Mouse (Mus musculus) forebrain, embryonic 13.5 days (tissue): Measurements from ENCODE around the gene Gpr132. TPM values are rescaled to one million over a fixed set of nuclear protein-coding genes. Genes with fewer than 3 reads are reported as not detected.

Source experiments
- ATAC-seq: fragments of 200-750 bp; cut with Nextera tagmentation; 2 replicates; pipeline ENCODE4 v1.8.0; 2017
- H3K27ac ChIP-seq: fragments of 300-500 bp; sonication (generic); 2 replicates; pipeline ENCODE4 v1.5.1; 2015; ENCODE audit warnings: inconsistent platforms, mild to moderate bottlenecking, moderate library complexity
- H3K27me3 ChIP-seq: fragments of 300-500 bp; sonication (generic); 2 replicates; pipeline ENCODE4 v1.6.1; 2015; ENCODE audit warnings: mild to moderate bottlenecking, inconsistent platforms
- H3K36me3 ChIP-seq: fragments of 300-500 bp; sonication (generic); 2 replicates; pipeline ENCODE4 v1.6.1; 2015; ENCODE audit warnings: mild to moderate bottlenecking, inconsistent platforms; ENCODE audit not compliant: poor library complexity, severe bottlenecking
- H3K4me1 ChIP-seq: fragments of 300-500 bp; sonication (generic); 2 replicates; pipeline ENCODE4 v1.6.1; 2015; ENCODE audit warnings: inconsistent platforms
- H3K4me2 ChIP-seq: fragments of 300-500 bp; sonication (generic); 2 replicates; pipeline ENCODE4 v1.6.1; 2015; ENCODE audit warnings: inconsistent platforms, mild to moderate bottlenecking, moderate library complexity
- H3K4me3 ChIP-seq: fragments of 300-500 bp; sonication (generic); 2 replicates; pipeline ENCODE4 v1.5.1; 2015; ENCODE audit warnings: mild to moderate bottlenecking, inconsistent platforms
- H3K9ac ChIP-seq: fragments of 300-500 bp; sonication (generic); 2 replicates; pipeline ENCODE4 v1.6.1; 2015; ENCODE audit warnings: mild to moderate bottlenecking, inconsistent platforms
- H3K9me3 ChIP-seq: fragments of 300-500 bp; sonication (generic); replicated peaks from 2 replicates; pipeline ENCODE4 v1.6.1; 2016; ENCODE audit warnings: inconsistent platforms
- whole genome bisulfite sequencing: fragments of 180-500 bp; shearing (Covaris S2); methylation state at CpG from one replicate; pipeline ENCODE4 v1.1.7; 2015; 5-methylcytosine and 5-hydroxymethylcytosine counted together
- polyA plus RNA-seq: library from polyadenylated mRNA; unstranded; fragments of >200 nt; fragmentation: Nextera tagmentation; extraction: Ambion mirVana; gene quantifications from 2 replicates; pipeline ENCODE4 v1.2.1, GENCODE M21; 2015

Gene Gpr132
- polyA plus RNA-seq, 1 experiment from 2014 or later, result not detected

- no peak overlapping the region for H3K4me2 ChIP-seq
- 23% methylated on average over 16 of the region's 16 CpGs for WGBS
- ATAC-seq, result peak; percentile 66; the same call in 1 of the 2 replicates
- no peak overlapping the region for H3K4me3 ChIP-seq
- H3K4me1 ChIP-seq, result peaks cover 25% of the 10 kb centered on the region
- no peak overlapping the region for H3K27ac ChIP-seq
- peaks cover 90% of the 10 kb centered on the region for H3K27me3 ChIP-seq
- H3K9me3 ChIP-seq, result no peaks in the 10 kb centered on the region
- H3K9ac ChIP-seq, result no peak overlapping the region
- no peaks in the 10 kb centered on the region for H3K36me3 ChIP-seq
Measured at GRCm38 (mm10) chr12:112875225-112876013, 7.4 kb upstream of the Gpr132 start.

DNA sequence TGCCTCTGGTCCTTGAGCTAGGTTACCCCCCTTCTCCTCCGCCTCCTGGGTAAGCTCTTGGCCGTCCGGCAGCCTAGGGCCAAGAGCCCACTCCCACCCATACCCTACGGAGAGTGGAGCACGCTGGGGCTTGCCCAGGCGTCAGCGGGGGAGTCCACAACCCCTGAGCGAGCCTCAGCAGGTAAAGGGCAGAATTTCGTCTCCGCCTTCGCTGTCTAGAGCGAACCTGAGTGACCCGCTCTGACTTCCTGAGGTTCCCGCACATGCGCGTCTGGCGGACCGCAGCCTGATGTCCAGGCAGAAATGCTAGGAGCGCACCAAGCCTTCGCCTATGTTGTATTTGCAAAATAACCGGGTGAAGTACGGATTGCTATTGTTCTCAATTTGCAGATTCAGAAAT, 6.2 kb upstream of the Gpr132 start:
- Histone ChIP-seq H3K4me3 (peak overlapping the region; percentile 20; the same call in 1 of the 2 replicates), H3K9ac (peak overlapping the region; percentile 46; the same call in 1 of the 2 replicates), H3K27ac (no peak overlapping the region), H3K4me1 (peaks cover 25% of the 10 kb centered on the region), H3K4me2 (peak overlapping the region; percentile 39), H3K27me3 (peaks cover 79% of the 10 kb centered on the region), H3K9me3 (no peaks in the 10 kb centered on the region), H3K36me3 (no peaks in the 10 kb centered on the region)
- 9% methylated on average over 22 of the region's 22 CpGs for WGBS
- no peak for ATAC-seq

DNA sequence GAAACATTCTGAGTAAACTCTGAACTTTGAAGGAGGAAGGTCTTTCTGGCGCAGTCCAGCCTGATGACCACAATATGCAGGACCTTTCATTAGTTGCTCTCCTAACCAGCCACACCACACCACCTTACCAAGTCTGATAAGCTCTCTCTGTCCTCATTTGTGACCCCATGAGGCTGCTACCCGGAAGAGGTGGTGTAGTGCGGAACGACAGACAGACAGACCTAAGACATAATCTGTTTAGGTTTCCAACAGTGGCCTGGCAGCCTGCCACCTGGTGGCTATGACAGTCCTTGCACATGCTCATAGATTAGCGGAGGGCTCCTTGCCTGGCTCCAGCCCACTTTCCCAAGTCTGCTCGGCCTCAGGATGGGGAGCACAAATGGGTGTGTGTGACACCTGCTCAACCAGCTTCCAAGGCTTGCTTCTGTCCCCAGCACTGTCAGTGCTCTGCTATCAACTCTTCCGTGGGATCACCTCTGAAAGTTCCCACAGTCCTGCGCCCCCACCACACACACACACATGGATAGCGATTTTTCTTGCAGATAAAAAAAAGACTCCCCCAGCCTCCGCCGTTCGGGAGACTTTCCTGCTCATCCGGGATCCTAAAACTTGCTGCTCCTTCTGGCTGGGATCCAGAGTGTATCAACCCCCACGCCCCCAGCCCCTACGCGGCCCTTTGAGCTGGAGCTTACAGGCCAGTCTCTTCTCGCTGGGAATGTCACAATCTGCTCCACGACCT, 5.6 kb upstream of the Gpr132 start:
- Histone ChIP-seq H3K36me3 (no peaks in the 10 kb centered on the region), H3K9me3 (no peaks in the 10 kb centered on the region), H3K4me1 (peaks cover 25% of the 10 kb centered on the region), H3K4me3 (peak overlapping the region; percentile 20; the same call in 1 of the 2 replicates), H3K4me2 (peak overlapping the region; percentile 39), H3K9ac (0 out of 2 replicates have a peak overlapping the region, but pooled peaks have one; percentile 46), H3K27me3 (peaks cover 75% of the 10 kb centered on the region), H3K27ac (no peak overlapping the region)
- peak; percentile 34; the same call in 1 of the 2 replicates for ATAC-seq
- WGBS, result 21% methylated on average over 18 of the region's 18 CpGs

DNA sequence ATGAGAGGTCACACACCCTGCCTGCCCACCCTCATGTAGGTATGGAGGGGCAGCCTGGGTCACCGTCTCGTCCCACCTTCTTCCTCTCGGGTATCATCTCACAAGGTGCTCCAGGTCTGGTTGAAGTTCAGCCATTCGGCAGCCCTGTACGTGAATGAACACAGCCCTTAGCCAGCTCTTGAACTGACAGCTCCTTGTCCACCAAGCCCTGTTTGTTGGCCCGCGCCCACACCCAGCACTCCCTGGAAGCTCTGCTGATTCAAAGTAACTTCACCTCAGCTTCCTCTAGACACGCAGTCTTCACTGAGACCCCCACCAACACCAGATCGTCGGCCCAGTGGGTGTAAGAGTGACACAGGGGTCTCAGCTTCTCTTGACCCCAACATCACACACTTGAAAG, 5.0 kb upstream of the Gpr132 start:
- Histone ChIP-seq H3K4me1 (peaks cover 25% of the 10 kb centered on the region), H3K36me3 (no peaks in the 10 kb centered on the region), H3K27ac (no peak overlapping the region), H3K9ac (no peak overlapping the region), H3K4me2 (no peak overlapping the region), H3K4me3 (no peak overlapping the region), H3K27me3 (peaks cover 73% of the 10 kb centered on the region), H3K9me3 (no peaks in the 10 kb centered on the region)
- 88% methylated on average over 10 of the region's 10 CpGs for WGBS
- no peak for ATAC-seq

DNA sequence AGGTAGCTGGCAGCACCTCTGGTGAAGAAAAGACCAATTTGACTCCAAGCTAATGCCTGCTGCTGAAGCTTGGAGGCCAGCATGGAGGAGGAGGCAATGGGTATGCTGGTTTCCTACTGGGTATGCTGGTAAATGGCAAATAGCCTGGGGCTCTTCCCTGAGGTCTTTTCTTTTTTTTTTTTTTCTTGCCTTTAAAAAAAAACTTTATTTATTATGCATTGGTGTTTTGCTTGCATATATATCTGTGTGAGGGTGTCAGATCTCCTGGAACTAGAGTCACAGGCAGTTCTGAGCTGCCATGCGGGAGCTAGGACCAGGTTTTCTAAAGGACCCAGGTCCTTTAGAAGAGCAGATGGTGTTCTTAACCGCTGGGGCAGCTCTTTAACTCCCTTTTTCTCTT, 3.2 kb upstream of the Gpr132 start:
- Histone ChIP-seq H3K4me1 (peaks cover 11% of the 10 kb centered on the region), H3K9ac (no peak overlapping the region), H3K27ac (no peak overlapping the region), H3K9me3 (no peaks in the 10 kb centered on the region), H3K4me2 (no peak overlapping the region), H3K4me3 (no peak overlapping the region), H3K27me3 (peaks cover 60% of the 10 kb centered on the region), H3K36me3 (no peaks in the 10 kb centered on the region)
- no peak for ATAC-seq
- WGBS, result 78% methylated on average over 2 of the region's 2 CpGs

- H3K9me3 ChIP-seq, result no peaks in the 10 kb centered on the region
- whole genome bisulfite sequencing, result 51% methylated on average over 13 of the region's 13 CpGs
- no peaks in the 10 kb centered on the region for H3K36me3 ChIP-seq
- no peak overlapping the region for H3K9ac ChIP-seq
- no peak overlapping the region for H3K27ac ChIP-seq
- peaks cover 55% of the 10 kb centered on the region for H3K27me3 ChIP-seq
- no peak overlapping the region for H3K4me3 ChIP-seq
- H3K4me2 ChIP-seq, result no peak overlapping the region
- peaks cover 8% of the 10 kb centered on the region; the same call in 1 of the 2 replicates for H3K4me1 ChIP-seq
- ATAC-seq, result no peak
Measured at GRCm38 (mm10) chr12:112870775-112871174, 2.7 kb upstream of the Gpr132 start.

DNA sequence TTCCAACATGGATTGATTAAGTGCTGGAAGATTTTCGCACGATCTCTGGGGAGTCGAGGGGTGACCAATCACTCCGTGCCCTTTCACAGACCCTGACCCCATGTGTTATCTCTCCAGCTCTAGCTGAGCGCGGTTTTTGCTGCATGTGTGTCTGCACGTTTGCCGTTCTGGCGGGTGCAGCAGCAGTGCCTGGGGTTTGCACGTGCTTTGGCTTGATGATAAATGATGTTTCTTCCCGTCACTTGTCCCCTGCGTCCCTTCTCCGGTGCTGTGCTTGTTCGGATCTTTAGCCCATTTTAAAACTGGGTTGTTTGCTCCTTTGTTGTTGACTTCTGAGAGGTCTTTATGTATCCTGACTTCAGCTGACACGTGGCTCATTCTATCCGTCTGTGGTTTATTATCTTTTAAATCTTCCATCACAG, 1.8 kb upstream of the Gpr132 start:
- no peak for ATAC-seq
- Histone ChIP-seq H3K4me2 (no peak overlapping the region), H3K9me3 (no peaks in the 10 kb centered on the region), H3K4me3 (no peak overlapping the region), H3K36me3 (no peaks in the 10 kb centered on the region), H3K4me1 (peaks cover 8% of the 10 kb centered on the region; the same call in 1 of the 2 replicates), H3K27ac (no peak overlapping the region), H3K27me3 (peaks cover 45% of the 10 kb centered on the region), H3K9ac (no peak overlapping the region)
- 31% methylated on average over 16 of the region's 16 CpGs for WGBS

DNA sequence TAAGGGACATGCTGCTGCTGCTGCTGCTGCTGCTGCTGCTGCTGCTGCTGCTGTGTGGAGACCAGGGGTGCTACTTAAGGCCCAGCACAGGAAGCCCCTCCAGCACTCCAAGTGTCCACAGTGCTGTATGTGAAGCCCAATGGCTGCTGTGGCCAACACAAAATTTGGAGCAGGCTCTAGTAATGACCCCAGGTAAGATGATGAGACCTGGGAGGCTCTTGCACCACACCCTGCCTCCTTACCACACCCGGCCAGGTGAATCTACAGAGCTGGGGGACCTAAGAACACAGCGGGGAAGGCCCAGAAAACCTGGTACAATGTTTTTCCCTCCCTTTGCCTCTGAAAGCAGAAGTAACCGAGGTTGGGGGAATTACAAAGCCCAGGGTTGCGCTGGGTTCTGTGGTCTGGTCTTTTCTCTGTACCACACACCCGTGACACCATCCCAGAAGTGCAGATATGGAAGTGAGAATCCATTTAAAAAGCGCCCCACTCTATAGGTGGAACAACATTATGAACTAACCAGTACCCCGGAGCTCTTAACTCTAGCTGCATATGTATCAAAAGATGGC, 838 bp downstream of the Gpr132 start:
- Histone ChIP-seq H3K27ac (no peak overlapping the region), H3K4me3 (no peak overlapping the region), H3K9me3 (no peaks in the 10 kb centered on the region), H3K9ac (no peak overlapping the region), H3K27me3 (peaks cover 22% of the 10 kb centered on the region), H3K4me2 (no peak overlapping the region), H3K36me3 (no peaks in the 10 kb centered on the region), H3K4me1 (no peaks in the 10 kb centered on the region)
- ATAC-seq, result no peak
- WGBS, result 91% methylated on average over 7 of the region's 7 CpGs

DNA sequence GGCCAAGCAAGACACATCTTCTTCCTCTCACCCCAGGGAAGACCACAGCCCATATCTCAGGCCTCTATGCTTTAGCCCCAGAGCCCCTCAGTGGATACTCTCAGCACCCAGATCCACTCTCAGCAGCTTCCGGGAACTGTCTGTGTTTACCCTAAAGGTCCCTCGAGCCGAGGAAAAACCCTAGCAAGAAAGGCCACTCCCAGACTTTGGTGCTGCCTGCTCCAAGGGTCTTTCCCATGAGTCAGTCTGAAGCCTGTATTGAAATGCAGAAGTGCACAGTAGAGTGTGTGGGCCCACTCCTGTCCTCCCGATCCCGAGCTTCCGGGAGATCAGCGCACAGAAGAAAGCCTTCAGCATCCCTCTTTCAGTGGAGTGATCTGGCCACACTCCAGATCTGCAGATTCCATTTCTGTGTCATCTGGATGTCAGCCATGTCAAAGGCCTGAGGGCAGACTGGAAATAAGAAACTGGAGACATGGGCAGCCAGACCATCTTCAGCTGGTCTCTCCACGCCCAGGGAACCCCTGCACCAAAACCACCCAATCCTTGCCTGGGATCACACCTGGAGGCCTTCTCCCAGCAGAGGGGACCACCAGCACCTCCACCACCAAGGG, 1.5 kb downstream of the Gpr132 start:
- Histone ChIP-seq H3K9ac (peak overlapping the region; percentile 12; the same call in 1 of the 2 replicates), H3K4me3 (no peak overlapping the region), H3K27me3 (peaks cover 17% of the 10 kb centered on the region), H3K9me3 (no peaks in the 10 kb centered on the region), H3K4me1 (no peaks in the 10 kb centered on the region), H3K4me2 (no peak overlapping the region), H3K36me3 (no peaks in the 10 kb centered on the region), H3K27ac (no peak overlapping the region)
- WGBS, result 80% methylated on average over 8 of the region's 8 CpGs
- no peak for ATAC-seq

DNA sequence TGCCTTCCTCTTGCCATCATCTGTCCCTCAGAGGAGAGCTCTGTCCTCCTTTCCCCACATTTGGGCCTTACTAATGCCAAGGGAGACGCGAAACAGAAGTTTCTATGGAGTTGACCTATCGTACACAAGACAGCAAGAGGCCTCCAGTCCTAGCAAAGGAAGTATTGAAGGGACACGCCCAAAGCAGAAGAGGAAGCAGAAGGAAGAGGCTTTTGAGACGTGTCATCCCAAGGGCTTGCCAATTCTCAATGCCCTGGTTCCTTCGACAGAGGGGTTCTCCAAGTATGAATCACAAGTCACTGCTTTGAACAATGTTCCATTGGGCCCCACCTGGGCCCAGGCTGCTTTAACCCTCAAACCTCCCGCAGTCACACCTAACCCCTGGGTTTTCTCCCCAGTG, 3.2 kb downstream of the Gpr132 start:
- H3K27me3 ChIP-seq, result peaks cover 9% of the 10 kb centered on the region; the same call in 1 of the 2 replicates
- no peak overlapping the region for H3K4me2 ChIP-seq
- no peak overlapping the region for H3K9ac ChIP-seq
- no peaks in the 10 kb centered on the region for H3K4me1 ChIP-seq
- 89% methylated on average over 7 of the region's 7 CpGs for WGBS
- no peaks in the 10 kb centered on the region for H3K9me3 ChIP-seq
- H3K4me3 ChIP-seq, result no peak overlapping the region
- no peak overlapping the region for H3K27ac ChIP-seq
- no peaks in the 10 kb centered on the region for H3K36me3 ChIP-seq
- ATAC-seq, result no peak

DNA sequence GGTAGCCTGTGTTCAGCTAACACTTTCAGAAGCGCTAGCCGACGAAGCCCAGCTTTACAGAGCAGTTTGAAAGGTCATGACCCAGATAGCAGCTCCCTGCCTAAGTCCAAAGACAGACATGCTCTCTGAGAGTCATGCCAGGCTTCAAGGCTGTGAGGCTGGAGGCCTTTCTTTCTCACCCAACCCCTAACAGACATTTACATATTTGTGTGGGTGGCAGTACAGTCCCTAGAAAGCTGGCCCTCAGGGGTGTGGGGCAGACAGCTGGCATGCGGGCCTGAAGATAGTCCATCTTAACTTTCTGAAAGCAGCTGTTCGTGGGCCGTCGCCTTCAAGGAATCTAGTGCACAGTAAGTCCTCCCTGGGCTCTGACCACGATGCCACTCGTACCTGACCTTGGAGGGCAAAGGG, 6.1 kb downstream of the Gpr132 start:
- no peak overlapping the region for H3K27ac ChIP-seq
- H3K36me3 ChIP-seq, result no peaks in the 10 kb centered on the region
- no peaks in the 10 kb centered on the region for H3K9me3 ChIP-seq
- H3K4me2 ChIP-seq, result no peak overlapping the region
- no peak for ATAC-seq
- 0 out of 2 replicates have a peak, but pooled peaks cover 1% of the 10 kb centered on the region for H3K27me3 ChIP-seq
- H3K4me3 ChIP-seq, result no peak overlapping the region
- WGBS, result 78% methylated on average over 9 of the region's 9 CpGs
- no peaks in the 10 kb centered on the region for H3K4me1 ChIP-seq
- no peak overlapping the region for H3K9ac ChIP-seq

DNA sequence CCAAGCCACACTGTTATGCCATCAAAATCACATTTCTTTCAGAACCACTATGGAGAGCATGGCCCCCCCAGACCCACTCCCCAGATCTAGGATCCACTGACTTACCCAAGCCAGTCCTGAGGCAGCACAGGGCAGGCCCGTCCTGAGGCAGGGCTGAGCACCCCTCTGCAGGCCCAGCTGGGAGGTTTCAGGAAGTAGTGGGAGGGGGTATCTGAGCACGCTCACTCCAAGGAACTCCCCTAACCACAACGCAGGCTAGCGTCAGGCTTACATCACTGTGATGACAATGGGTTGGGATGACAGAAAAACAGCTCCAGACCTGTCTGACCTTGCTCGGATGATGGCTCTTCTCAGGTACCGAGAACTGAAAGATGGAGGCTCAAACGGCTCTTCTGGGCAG, 7.3 kb downstream of the Gpr132 start:
- no peak overlapping the region for H3K4me2 ChIP-seq
- H3K4me1 ChIP-seq, result no peaks in the 10 kb centered on the region
- no peak overlapping the region for H3K9ac ChIP-seq
- no peak overlapping the region for H3K27ac ChIP-seq
- no peaks in the 10 kb centered on the region for H3K36me3 ChIP-seq
- no peaks in the 10 kb centered on the region for H3K9me3 ChIP-seq
- ATAC-seq, result no peak
- WGBS, result 83% methylated on average over 7 of the region's 7 CpGs
- no peak overlapping the region for H3K4me3 ChIP-seq
- H3K27me3 ChIP-seq, result no peaks in the 10 kb centered on the region
